ENCODE assay signal across 15 mouse cellular contexts in genomic region chr12:54644947-54645346, GRCm38 (mm10). TPM values are rescaled to one million over a fixed set of nuclear protein-coding genes. Genes with fewer than 3 reads are reported as not detected.
A peak's percentile ranks its signal among the peaks of the same experiment; 100 is the strongest.
DNase-seq lines count a peak whose midpoint lies in the region; ATAC-seq and TF ChIP-seq lines count a peak whose summit lies in the region.
"Had no signal": no experiment of that assay in that cellular context is flagged by ENCODE, and none has a peak within 500 bp of the region (broad histone marks: within the 10 kb centered on the region; RNA-seq: fewer than 3 reads in every experiment).

No protein-coding gene starts in this region.

- H3K27ac ChIP-seq in heart, adult 2 months, result no peak overlapping the region
- H3K27ac ChIP-seq in lung, postnatal 0 days (ENCODE audit: low read length), result no peak overlapping the region
- no peak overlapping the region for H3K27ac ChIP-seq in liver, postnatal 0 days (ENCODE audit: low read depth)
- no peak overlapping the region for H3K27ac ChIP-seq in hindbrain, embryonic 16.5 days (ENCODE audit: low read depth, low read length)
- H3K27ac ChIP-seq in midbrain, embryonic 13.5 days, result no peak overlapping the region
- H3K27ac ChIP-seq: hindbrain, embryonic 14.5 days had no signal

- peak; percentile 47 for TF ChIP-seq CTCF in heart, adult 2 months (IDR thresholded peaks at IDR 0.05)
- peak; percentile 40 for TF ChIP-seq CTCF in lung, postnatal 0 days (IDR thresholded peaks at IDR 0.05)
- TF ChIP-seq CTCF in G1E (IDR thresholded peaks at IDR 0.05; ENCODE audit: low read depth, low read length), result 0 out of 2 replicates have a peak, but pooled peaks have one; percentile 35
- TF ChIP-seq CTCF in liver, postnatal 0 days (IDR thresholded peaks at IDR 0.05; ENCODE audit: low read depth), result peak; percentile 58

- no peak for TF ChIP-seq EP300 in heart, adult 2 months (IDR thresholded peaks at IDR 0.05; ENCODE audit: insufficient read depth, low read depth, low read length)
- TF ChIP-seq EP300 in lung, postnatal 0 days (IDR thresholded peaks at IDR 0.05), result no peak
- TF ChIP-seq EP300 in liver, postnatal 0 days (IDR thresholded peaks at IDR 0.05; ENCODE audit: low read depth), result no peak

- H3K9me3 ChIP-seq in lung, postnatal 0 days (ENCODE audit: low read length), result no peaks in the 10 kb centered on the region
- no peaks in the 10 kb centered on the region for H3K9me3 ChIP-seq in G1E (replicated peaks)
- H3K9me3 ChIP-seq in liver, postnatal 0 days (ENCODE audit: low read length), result no peaks in the 10 kb centered on the region
- no peaks in the 10 kb centered on the region for H3K9me3 ChIP-seq in hindbrain, embryonic 16.5 days (ENCODE audit: control insufficient read depth, low read length)
- H3K9me3 ChIP-seq in midbrain, embryonic 13.5 days, result no peaks in the 10 kb centered on the region

- H3K9ac ChIP-seq in heart, adult 2 months (ENCODE audit: low read depth, low read length), result no peak overlapping the region
- no peak overlapping the region for H3K9ac ChIP-seq in lung, postnatal 0 days (replicated peaks; ENCODE audit: low read depth)
- H3K9ac ChIP-seq in liver, postnatal 0 days (replicated peaks), result no peak overlapping the region
- no peak overlapping the region for H3K9ac ChIP-seq in hindbrain, embryonic 16.5 days (ENCODE audit: low read depth, low read length)
- H3K9ac ChIP-seq in midbrain, embryonic 13.5 days (replicated peaks), result no peak overlapping the region
- H3K9ac ChIP-seq: hindbrain, embryonic 14.5 days had no signal

- no peak for ATAC-seq in lung, postnatal 0 days
- ATAC-seq in G1E (ENCODE audit: extremely low read depth, insufficient number of reproducible peaks, low FRiP score, poor library complexity, severe bottlenecking), result no peak
- no peak for ATAC-seq in liver, postnatal 0 days
- no peak for ATAC-seq in hindbrain, embryonic 16.5 days
- ATAC-seq in midbrain, embryonic 13.5 days, result no peak
- ATAC-seq: midbrain, embryonic 16.5 days had no signal

- DNase-seq in heart, adult 2 months, result no peak
- no peak for DNase-seq in heart, adult 8-10 months (ENCODE audit: low spot score)
- no peak for DNase-seq in lung, postnatal 0 days (ENCODE audit: low spot score)
- no peak for DNase-seq in lung, postnatal 25 days (ENCODE audit: low spot score)
- no peak for DNase-seq in G1E (ENCODE audit: low spot score)
- DNase-seq in liver, postnatal 0 days, result no peak
- DNase-seq: adrenal gland, postnatal 25 days; cerebellum, adult 9-11 months; kidney, adult 9 months; retina, postnatal 1 day; thymus, adult 2 months had no signal

- no peaks in the 10 kb centered on the region for H3K27me3 ChIP-seq in heart, adult 2 months (ENCODE audit: control insufficient read depth, insufficient read depth, low read length)
- no peaks in the 10 kb centered on the region for H3K27me3 ChIP-seq in lung, postnatal 0 days (replicated peaks; ENCODE audit: insufficient read depth, low read length)
- no peaks in the 10 kb centered on the region for H3K27me3 ChIP-seq in G1E (ENCODE audit: insufficient read depth, low read length)
- H3K27me3 ChIP-seq in liver, postnatal 0 days (ENCODE audit: insufficient read depth, low read length), result no peaks in the 10 kb centered on the region
- no peaks in the 10 kb centered on the region for H3K27me3 ChIP-seq in hindbrain, embryonic 16.5 days (replicated peaks; ENCODE audit: control insufficient read depth, insufficient read depth, low read length)
- H3K27me3 ChIP-seq in midbrain, embryonic 13.5 days, result no peaks in the 10 kb centered on the region

- no peak overlapping the region for H3K4me3 ChIP-seq in heart, adult 2 months
- H3K4me3 ChIP-seq in lung, postnatal 0 days (ENCODE audit: low read depth, low read length), result no peak overlapping the region
- H3K4me3 ChIP-seq in G1E (ENCODE audit: low read depth, low read length), result no peak overlapping the region
- no peak overlapping the region for H3K4me3 ChIP-seq in liver, postnatal 0 days (ENCODE audit: low read depth, low read length)
- H3K4me3 ChIP-seq in hindbrain, embryonic 16.5 days (ENCODE audit: low read length), result no peak overlapping the region
- no peak overlapping the region for H3K4me3 ChIP-seq in midbrain, embryonic 13.5 days (replicated peaks)

- H3K4me1 ChIP-seq in heart, adult 2 months (ENCODE audit: control insufficient read depth, insufficient read depth, low read length), result no peaks in the 10 kb centered on the region
- no peaks in the 10 kb centered on the region for H3K4me1 ChIP-seq in lung, postnatal 0 days (ENCODE audit: insufficient read depth, low read depth, low read length)
- H3K4me1 ChIP-seq in G1E (ENCODE audit: insufficient read depth, low read depth, low read length), result peaks cover 17% of the 10 kb centered on the region
- H3K4me1 ChIP-seq in liver, postnatal 0 days (ENCODE audit: insufficient read depth), result no peaks in the 10 kb centered on the region; the same call in 1 of the 2 replicates
- no peaks in the 10 kb centered on the region for H3K4me1 ChIP-seq in hindbrain, embryonic 16.5 days (ENCODE audit: control insufficient read depth, insufficient read depth, low read depth, low read length)
- no peaks in the 10 kb centered on the region for H3K4me1 ChIP-seq in midbrain, embryonic 13.5 days (replicated peaks)

- TF ChIP-seq POLR2A in heart, adult 2 months (IDR thresholded peaks at IDR 0.05; ENCODE audit: insufficient read depth, low read depth, low read length), result no peak

- intact Hi-C loops in heart, adult 2 months (cut with DNase I), result no loop called here

- 74% methylated on average over 2 of the region's 2 CpGs for WGBS in heart, adult 2 months
- 66% methylated on average over 2 of the region's 2 CpGs for WGBS in lung, postnatal 0 days
- WGBS in liver, postnatal 0 days (ENCODE audit: insufficient replicate concordance), result 65% methylated on average over 2 of the region's 2 CpGs
- WGBS in hindbrain, embryonic 16.5 days, result 84% methylated on average over 2 of the region's 2 CpGs
- 81% methylated on average over 2 of the region's 2 CpGs for WGBS in midbrain, embryonic 13.5 days

- H3K79me2 ChIP-seq in heart, adult 2 months (replicated peaks; ENCODE audit: control insufficient read depth, insufficient read depth, low read length), result no peaks in the 10 kb centered on the region

- H3K36me3 ChIP-seq in heart, adult 2 months (ENCODE audit: control insufficient read depth, insufficient read depth, low read length), result peaks cover 2% of the 10 kb centered on the region; the same call in 1 of the 2 replicates
- no peaks in the 10 kb centered on the region for H3K36me3 ChIP-seq in lung, postnatal 0 days (ENCODE audit: insufficient read depth, low read length)
- H3K36me3 ChIP-seq in G1E (replicated peaks), result peaks cover 41% of the 10 kb centered on the region
- H3K36me3 ChIP-seq in liver, postnatal 0 days (replicated peaks; ENCODE audit: insufficient read depth, low read length), result no peaks in the 10 kb centered on the region; the same call in 1 of the 2 replicates
- H3K36me3 ChIP-seq in hindbrain, embryonic 16.5 days (ENCODE audit: control insufficient read depth, insufficient read depth, low read length), result no peaks in the 10 kb centered on the region
- peaks cover 19% of the 10 kb centered on the region for H3K36me3 ChIP-seq in midbrain, embryonic 13.5 days

- no peak overlapping the region for H3K4me2 ChIP-seq in lung, postnatal 0 days (replicated peaks; ENCODE audit: low read depth, low read length)
- no peak overlapping the region for H3K4me2 ChIP-seq in liver, postnatal 0 days (ENCODE audit: low read depth, low read length)
- H3K4me2 ChIP-seq in hindbrain, embryonic 16.5 days (ENCODE audit: low read length), result no peak overlapping the region
- H3K4me2 ChIP-seq in midbrain, embryonic 13.5 days (replicated peaks), result no peak overlapping the region
- H3K4me2 ChIP-seq: hindbrain, embryonic 14.5 days had no signal

RNA-seq across cellular contexts. Expression of gene Sptssa, which starts 11.4 kb away (rescaled TPM):
- 10 to 100 TPM; 28.4 to 33.3 TPM for total RNA-seq in heart, adult 2 months (2021)
- 37.6 and 53.7 TPM in 2 replicates for polyA plus RNA-seq in heart, adult 2 months (2012; rRNA removed)
- 10 to 100 TPM; 30.2 to 30.7 (median 30.4) TPM for total RNA-seq in heart, adult 8-10 months (2022)
- 134 and 155 TPM in 2 replicates for polyA plus RNA-seq in lung, postnatal 0 days (2015; fragmentation: Nextera tagmentation; extraction: Ambion mirVana)
- total RNA-seq in G1E (2014; fragmentation: Nextera tagmentation) (50.6 and 51.8 TPM in 2 replicates), G1E (2017) (288 and 294 TPM in 2 replicates)
- polyA plus RNA-seq in G1E (2012), result 20.1 and 24.3 TPM in 2 replicates
- 119 and 134 TPM in 2 replicates for polyA plus RNA-seq in liver, postnatal 0 days (2015; fragmentation: Nextera tagmentation; extraction: Ambion mirVana)
- 198 and 213 TPM in 2 replicates for polyA plus RNA-seq in hindbrain, embryonic 16.5 days (2015; fragmentation: Nextera tagmentation; extraction: Ambion mirVana)
- polyA plus RNA-seq in midbrain, embryonic 13.5 days (2015; fragmentation: Nextera tagmentation; extraction: Ambion mirVana), result 174 and 200 TPM in 2 replicates

RNA-seq across cellular contexts. Expression of gene Eapp, which starts 50.8 kb away (rescaled TPM):
- 10 to 100 TPM; 27.4 to 27.9 TPM for total RNA-seq in heart, adult 2 months (2021)
- 7.9 and 10.7 TPM in 2 replicates for polyA plus RNA-seq in heart, adult 2 months (2012; rRNA removed)
- 10 to 100 TPM; 21.0 to 23.1 (median 21.7) TPM for total RNA-seq in heart, adult 8-10 months (2022)
- polyA plus RNA-seq in lung, postnatal 0 days (2015; fragmentation: Nextera tagmentation; extraction: Ambion mirVana), result 80.8 and 82.5 TPM in 2 replicates
- total RNA-seq in G1E (2014; fragmentation: Nextera tagmentation) (53.2 and 70.6 TPM in 2 replicates), G1E (2017) (84.9 and 106 TPM in 2 replicates)
- polyA plus RNA-seq in G1E (2012), result 59.6 and 98.9 TPM in 2 replicates
- polyA plus RNA-seq in liver, postnatal 0 days (2015; fragmentation: Nextera tagmentation; extraction: Ambion mirVana), result 40.3 and 44.2 TPM in 2 replicates
- polyA plus RNA-seq in hindbrain, embryonic 16.5 days (2015; fragmentation: Nextera tagmentation; extraction: Ambion mirVana), result 73.4 and 81.1 TPM in 2 replicates
- polyA plus RNA-seq in midbrain, embryonic 13.5 days (2015; fragmentation: Nextera tagmentation; extraction: Ambion mirVana), result 95.4 and 98.4 TPM in 2 replicates
